Mouse (Mus musculus) spleen, adult 2 months (tissue): ENCODE measurements at regions not wholly inside any gene's neighbourhood (a gene's known extent, or its start where the extent isn't known, plus 50 kb on each side); places are given as distances from the start of the nearest gene placed in this dataset.

Experiments used
- CTCF ChIP-seq: fragments of 200-500 bp; IDR thresholded peaks from 2 replicates; pipeline ENCODE4 v1.5.1; 2011; ENCODE audit warnings: mild to moderate bottlenecking, inconsistent platforms; ENCODE audit not compliant: insufficient read depth, insufficient read length, insufficient replicate concordance; ENCODE audit errors: extremely low read depth
- POLR2A ChIP-seq: fragments of 200-500 bp; IDR thresholded peaks from 2 replicates; pipeline ENCODE4 v1.6.1; 2011; ENCODE audit warnings: low read depth, low read length, inconsistent platforms

GRCm38 (mm10) chr6:99782996-99783395 lies 56.8 kb upstream of the Prok2 start:
- no peak for TF ChIP-seq POLR2A
- no peak for TF ChIP-seq CTCF
